Comparison of ENCODE assay signal across 8 mouse cellular contexts in the genomic region with DNA sequence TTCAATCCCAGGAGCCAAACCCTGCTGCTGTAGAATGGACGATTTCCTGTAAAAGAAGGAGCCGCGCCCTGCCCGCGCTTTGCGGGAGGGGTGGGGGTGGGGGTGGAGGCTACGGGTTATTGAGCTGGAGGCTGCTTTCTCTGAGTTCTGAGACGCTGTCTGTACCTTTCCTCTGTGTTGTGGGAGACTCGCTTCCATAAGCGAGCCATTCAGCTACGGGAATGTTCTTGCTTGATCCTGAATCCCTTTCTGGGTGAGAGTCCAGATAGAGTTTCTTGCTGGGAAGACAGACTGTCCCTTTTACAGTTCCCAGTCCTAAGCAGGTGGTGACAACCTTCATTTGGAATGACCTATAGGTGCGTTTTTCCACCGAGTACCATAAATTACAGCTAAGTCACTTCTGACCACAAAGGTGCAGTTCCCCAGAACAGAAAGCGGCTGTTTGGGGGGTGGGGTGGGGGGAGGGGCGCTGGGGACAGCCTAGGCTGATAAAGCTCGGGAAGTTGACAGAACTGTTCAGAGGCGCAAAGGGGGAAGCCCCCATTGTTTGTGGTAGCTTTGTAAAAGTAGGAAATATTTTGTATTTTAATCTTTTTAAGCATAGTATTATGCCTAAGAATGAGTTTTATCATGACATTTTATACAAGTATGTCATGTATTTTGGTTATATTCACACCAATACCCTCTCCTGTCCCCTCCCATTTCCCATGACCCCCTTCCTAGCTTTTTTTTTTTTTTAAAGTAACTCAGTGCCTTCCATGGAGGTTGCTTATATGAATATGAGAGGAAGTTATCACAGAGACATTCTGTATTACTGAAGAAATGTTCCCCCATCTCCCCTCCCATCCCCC. TPM values are rescaled to one million over a fixed set of nuclear protein-coding genes. Genes with fewer than 3 reads are reported as not detected.
DNase-seq lines count a peak whose midpoint lies in the region; ATAC-seq and TF ChIP-seq lines count a peak whose summit lies in the region.

No protein-coding gene starts in this region.

- peak overlapping the region; percentile 48 for H3K4me2 ChIP-seq in kidney, embryonic 14.5 days (replicated peaks; ENCODE audit: low read depth, low read length)
- peak overlapping the region; percentile 57 for H3K4me2 ChIP-seq in embryonic facial prominence, embryonic 11.5 days (ENCODE audit: low read depth, low read length)
- H3K4me2 ChIP-seq in hindbrain, embryonic 13.5 days: peak overlapping the region; percentile 56
- peak overlapping the region; percentile 85 for H3K4me2 ChIP-seq in liver, embryonic 15.5 days

- TF ChIP-seq CTCF in olfactory bulb, adult 2 months (IDR thresholded peaks at IDR 0.05; ENCODE audit: insufficient read depth, low read depth, low read length): no peak

- peak overlapping the region; percentile 53; the same call in 1 of the 2 replicates for H3K27ac ChIP-seq in kidney, embryonic 14.5 days (ENCODE audit: low read depth, low read length)
- 0 out of 2 replicates have a peak overlapping the region, but pooled peaks have one; percentile 9 for H3K27ac ChIP-seq in embryonic facial prominence, embryonic 11.5 days (replicated peaks; ENCODE audit: low read depth, low read length)
- peak overlapping the region; percentile 41; the same call in 1 of the 2 replicates for H3K27ac ChIP-seq in hindbrain, embryonic 13.5 days
- peak overlapping the region; percentile 82 for H3K27ac ChIP-seq in liver, embryonic 15.5 days (replicated peaks)
- no peak overlapping the region for H3K27ac ChIP-seq in olfactory bulb, adult 2 months (ENCODE audit: insufficient read depth, low read depth, low read length)

- no peak for DNase-seq in kidney, adult 8-10 months
- DNase-seq in embryonic facial prominence, embryonic 11.5 days (ENCODE audit: low spot score): peak; percentile 69
- no peak for DNase-seq in cerebellum, adult 9-11 months
- DNase-seq in right cerebral cortex, postnatal 14 days: no peak

- peak overlapping the region; percentile 48 for H3K9ac ChIP-seq in kidney, embryonic 14.5 days (ENCODE audit: low read depth, low read length)
- H3K9ac ChIP-seq in embryonic facial prominence, embryonic 11.5 days (replicated peaks; ENCODE audit: low read length): peak overlapping the region; percentile 47
- peak overlapping the region; percentile 61 for H3K9ac ChIP-seq in hindbrain, embryonic 13.5 days
- peak overlapping the region; percentile 58; the same call in 1 of the 2 replicates for H3K9ac ChIP-seq in liver, embryonic 15.5 days

- WGBS in kidney, embryonic 14.5 days: under 1% methylated on average over 17 of the region's 17 CpGs
- WGBS in embryonic facial prominence, embryonic 11.5 days: under 1% methylated on average over 17 of the region's 17 CpGs
- WGBS in hindbrain, embryonic 13.5 days: under 1% methylated on average over 17 of the region's 17 CpGs
- under 1% methylated on average over 17 of the region's 17 CpGs for WGBS in liver, embryonic 15.5 days (ENCODE audit: insufficient replicate concordance)
- WGBS in olfactory bulb, adult 2 months: 4% methylated on average over 17 of the region's 17 CpGs

- ATAC-seq in kidney, embryonic 14.5 days (ENCODE audit: low FRiP score, low TSS enrichment): peak; percentile 43; the same call in 1 of the 2 replicates
- ATAC-seq in embryonic facial prominence, embryonic 11.5 days (replicated peaks; ENCODE audit: insufficient number of reproducible peaks, low FRiP score, low TSS enrichment, low read depth): no peak
- no peak for ATAC-seq in hindbrain, embryonic 13.5 days (ENCODE audit: low FRiP score)
- ATAC-seq in liver, embryonic 15.5 days (ENCODE audit: insufficient read depth): peak; percentile 47

- H3K4me1 ChIP-seq in kidney, embryonic 14.5 days (ENCODE audit: control insufficient read depth, insufficient read depth, low read length): peaks cover 16% of the 10 kb centered on the region
- 0 out of 2 replicates have a peak, but pooled peaks cover 2% of the 10 kb centered on the region for H3K4me1 ChIP-seq in embryonic facial prominence, embryonic 11.5 days (ENCODE audit: control insufficient read depth, insufficient read depth, low read length)
- peaks cover 18% of the 10 kb centered on the region for H3K4me1 ChIP-seq in hindbrain, embryonic 13.5 days (replicated peaks)
- H3K4me1 ChIP-seq in liver, embryonic 15.5 days (replicated peaks): peaks cover 44% of the 10 kb centered on the region
- peaks cover 3% of the 10 kb centered on the region for H3K4me1 ChIP-seq in olfactory bulb, adult 2 months (ENCODE audit: control insufficient read depth, insufficient read depth, low read length)

- H3K36me3 ChIP-seq in kidney, embryonic 14.5 days (ENCODE audit: control insufficient read depth, insufficient read depth, low read length): no peaks in the 10 kb centered on the region
- no peaks in the 10 kb centered on the region for H3K36me3 ChIP-seq in embryonic facial prominence, embryonic 11.5 days (replicated peaks; ENCODE audit: control insufficient read depth, insufficient read depth, low read depth, low read length)
- H3K36me3 ChIP-seq in hindbrain, embryonic 13.5 days: no peaks in the 10 kb centered on the region
- no peaks in the 10 kb centered on the region for H3K36me3 ChIP-seq in liver, embryonic 15.5 days (replicated peaks)

- H3K27me3 ChIP-seq in kidney, embryonic 14.5 days (ENCODE audit: control insufficient read depth, insufficient read depth, low read length): no peaks in the 10 kb centered on the region
- H3K27me3 ChIP-seq in embryonic facial prominence, embryonic 11.5 days (ENCODE audit: control insufficient read depth, insufficient read depth, low read length): no peaks in the 10 kb centered on the region
- H3K27me3 ChIP-seq in hindbrain, embryonic 13.5 days: no peaks in the 10 kb centered on the region
- H3K27me3 ChIP-seq in liver, embryonic 15.5 days: no peaks in the 10 kb centered on the region

- peak overlapping the region; percentile 30 for H3K4me3 ChIP-seq in kidney, embryonic 14.5 days (ENCODE audit: low read length)
- peak overlapping the region; percentile 28 for H3K4me3 ChIP-seq in embryonic facial prominence, embryonic 11.5 days (ENCODE audit: low read depth, low read length)
- H3K4me3 ChIP-seq in hindbrain, embryonic 13.5 days: peak overlapping the region; percentile 27
- peak overlapping the region; percentile 58 for H3K4me3 ChIP-seq in liver, embryonic 15.5 days (replicated peaks)
- H3K4me3 ChIP-seq in olfactory bulb, adult 2 months (ENCODE audit: insufficient read depth, low read depth, low read length): peak overlapping the region; percentile 19

- no peak for TF ChIP-seq POLR2A in olfactory bulb, adult 2 months (IDR thresholded peaks at IDR 0.05; ENCODE audit: insufficient read depth, low read depth, low read length)

- no peaks in the 10 kb centered on the region for H3K9me3 ChIP-seq in kidney, embryonic 14.5 days (ENCODE audit: control insufficient read depth, low read length)
- no peaks in the 10 kb centered on the region for H3K9me3 ChIP-seq in embryonic facial prominence, embryonic 11.5 days (replicated peaks; ENCODE audit: control insufficient read depth, low read length)
- no peaks in the 10 kb centered on the region for H3K9me3 ChIP-seq in hindbrain, embryonic 13.5 days
- H3K9me3 ChIP-seq in liver, embryonic 15.5 days (replicated peaks): no peaks in the 10 kb centered on the region

RNA-seq across cellular contexts. Expression of gene Zfp217, which starts 57.9 kb away (rescaled TPM):
- 5.6 and 6.0 TPM in 2 replicates for polyA plus RNA-seq in kidney, embryonic 14.5 days (2014; fragmentation: Nextera tagmentation; extraction: Ambion mirVana)
- 3.9 and 4.5 TPM in 2 replicates for polyA plus RNA-seq in embryonic facial prominence, embryonic 11.5 days (2014; fragmentation: Nextera tagmentation; extraction: Ambion mirVana)
- polyA plus RNA-seq in hindbrain, embryonic 13.5 days (2015; fragmentation: Nextera tagmentation; extraction: Ambion mirVana): 1.9 and 2.3 TPM in 2 replicates
- polyA plus RNA-seq in liver, embryonic 15.5 days (2015; fragmentation: Nextera tagmentation; extraction: Ambion mirVana): 3.4 and 4.7 TPM in 2 replicates
- polyA plus RNA-seq in olfactory bulb, adult 2 months (2012; ENCODE audit: insufficient read depth, insufficient read length, low replicate concordance, missing spikeins): not detected in 2 replicates

Comparison
In these comparisons a context has a peak if more than half of its experiments do, and no peak if none do; other contexts are left out.
1. ATAC-seq: peak in kidney, embryonic 14.5 days (single experiment) and liver, embryonic 15.5 days (single experiment); none in embryonic facial prominence, embryonic 11.5 days (single experiment) and hindbrain, embryonic 13.5 days (single experiment).
2. Peak in every context shown above with its lines, with median percentiles within 50 percentile points of each other: H3K4me2 ChIP-seq, H3K4me3 ChIP-seq and H3K9ac ChIP-seq.